Mouse (Mus musculus): ENCODE measurements at regions not wholly inside any gene's neighbourhood (a gene's known extent, or its start where the extent isn't known, plus 50 kb on each side); places are given as distances from the start of the nearest gene placed in this dataset.
A peak's percentile ranks its signal among the peaks of the same experiment; 100 is the strongest.

- DNase-seq = no peak
These were observed 1935.3 kb upstream of the Lrrc6 start for GRCm38 (mm10) chr15:68435961-68436360.

GRCm38 (mm10) chr15:68431251-68431650 is 1930.5 kb upstream of the Lrrc6 start:
- no peak for DNase-seq

- DNase-seq = no peak
These were observed 1929.8 kb upstream of the Lrrc6 start for GRCm38 (mm10) chr15:68430486-68430885.

- peak; percentile 19 for DNase-seq
These were observed 1927.9 kb upstream of the Lrrc6 start for GRCm38 (mm10) chr15:68428444-68429228.

- DNase-seq = no peak
These were observed 1916.4 kb upstream of the Lrrc6 start for GRCm38 (mm10) chr15:68417142-68417541.

GRCm38 (mm10) chr15:68415401-68415925 is 1914.8 kb upstream of the Lrrc6 start:
- peak; percentile 16 for DNase-seq

- DNase-seq = no peak
These were observed 1913.3 kb upstream of the Lrrc6 start for GRCm38 (mm10) chr15:68414047-68414446.

GRCm38 (mm10) chr15:68412697-68413096 is 1912.0 kb upstream of the Lrrc6 start:
- no peak for DNase-seq

GRCm38 (mm10) chr15:68412156-68412555 is 1911.4 kb upstream of the Lrrc6 start:
- no peak for DNase-seq

- no peak for DNase-seq
These were observed 1902.9 kb upstream of the Lrrc6 start for GRCm38 (mm10) chr15:68403554-68404070.

- DNase-seq = no peak
These were observed 1901.0 kb upstream of the Lrrc6 start for GRCm38 (mm10) chr15:68401726-68402125.

GRCm38 (mm10) chr15:68401006-68401405 is 1900.3 kb upstream of the Lrrc6 start:
- DNase-seq = no peak

GRCm38 (mm10) chr15:68396566-68396965 is 1895.9 kb upstream of the Lrrc6 start:
- no peak for DNase-seq

GRCm38 (mm10) chr15:68394749-68395148 is 1894.0 kb upstream of the Lrrc6 start:
- DNase-seq = peak; percentile 27

- no peak for DNase-seq
These were observed 1893.4 kb upstream of the Lrrc6 start for GRCm38 (mm10) chr15:68394157-68394556.

- DNase-seq = no peak
These were observed 1891.0 kb upstream of the Lrrc6 start for GRCm38 (mm10) chr15:68391737-68392136.

GRCm38 (mm10) chr15:68389855-68390254 is 1889.1 kb upstream of the Lrrc6 start:
- no peak for DNase-seq

GRCm38 (mm10) chr15:68387349-68388065 is 1886.8 kb upstream of the Lrrc6 start:
- no peak for DNase-seq

GRCm38 (mm10) chr15:68384571-68385335 is 1884.0 kb upstream of the Lrrc6 start:
- DNase-seq = no peak

GRCm38 (mm10) chr15:68375166-68375565 is 1874.5 kb upstream of the Lrrc6 start:
- DNase-seq = no peak

GRCm38 (mm10) chr15:68366816-68367215 is 1866.1 kb upstream of the Lrrc6 start:
- no peak for DNase-seq

GRCm38 (mm10) chr15:68363058-68363735 is 1862.5 kb upstream of the Lrrc6 start:
- peak; percentile 99 for DNase-seq
